Mouse (Mus musculus) cerebellum, adult 2 months (tissue): ENCODE measurements around the gene Fyn.

ENCODE experiments used
- CTCF ChIP-seq: fragments of 200-500 bp; IDR thresholded peaks from 2 replicates; pipeline ENCODE4 v1.5.1; 2011; ENCODE audit warnings: low read depth, mild to moderate bottlenecking, control low read depth, low read length, moderate library complexity, borderline replicate concordance; ENCODE audit not compliant: insufficient read depth
- POLR2A ChIP-seq: fragments of 200-500 bp; IDR thresholded peaks from 2 replicates; pipeline ENCODE4 v1.6.1; 2011; ENCODE audit warnings: low read length, control low read depth, borderline replicate concordance; ENCODE audit not compliant: insufficient read depth

- TF ChIP-seq POLR2A: no peak
- peak; percentile 72 for TF ChIP-seq CTCF
Observed at GRCm38 (mm10) chr10:39520123-39520989, 151.7 kb downstream of the Fyn start.
